Mouse (Mus musculus) bone marrow, adult 2 months (tissue): Measurements from ENCODE around the gene Tanc1.

Source experiments
- CTCF ChIP-seq: fragments of 200-500 bp; IDR thresholded peaks from 2 replicates; pipeline ENCODE4 v1.5.1; 2011; ENCODE audit warnings: low read length, control low read depth; ENCODE audit not compliant: control insufficient read depth, insufficient read depth
- POLR2A ChIP-seq: fragments of 200-500 bp; IDR thresholded peaks from 2 replicates; pipeline ENCODE4 v1.6.1; 2011; ENCODE audit warnings: low read depth, mild to moderate bottlenecking, control low read depth, low read length, borderline replicate concordance; ENCODE audit not compliant: control insufficient read depth

DNA sequence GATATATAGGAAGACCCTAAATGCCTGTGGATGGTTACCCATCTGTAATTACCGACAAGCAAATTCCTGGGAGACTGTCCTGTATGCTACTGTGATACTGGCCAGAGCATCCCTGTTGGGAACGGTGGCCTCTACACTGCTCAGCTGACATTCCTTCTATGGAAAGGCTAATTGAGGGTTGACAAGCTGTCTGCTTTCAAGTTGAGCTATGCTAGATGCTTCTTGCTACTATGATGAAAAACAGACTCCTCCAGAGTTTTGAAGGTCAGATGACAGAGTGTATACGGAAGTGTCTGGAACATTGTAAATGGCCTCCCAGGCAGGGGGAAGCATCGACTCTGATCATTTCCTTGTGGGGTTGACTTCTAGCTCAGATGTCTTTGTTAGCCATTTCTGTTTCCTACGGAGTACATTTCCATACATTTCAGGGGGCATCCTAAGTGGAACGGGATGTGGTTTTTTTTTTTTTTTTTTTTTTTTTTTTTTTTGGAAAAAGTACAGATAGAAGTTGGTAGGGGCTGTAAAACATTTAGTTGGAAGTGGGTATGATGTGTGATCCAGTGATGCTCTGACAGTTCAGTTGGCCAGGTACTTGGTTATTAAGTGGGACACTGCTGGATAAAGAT lies 10.8 kb downstream of the Tanc1 start:
- TF ChIP-seq CTCF = no peak
- no peak for TF ChIP-seq POLR2A
